Mouse (Mus musculus): Measurements from ENCODE around the gene Rasgrp4.
"Not testable (repeated sequence)": the region's sequence is repeated elsewhere in the genome, so short reads cannot be mapped to it uniquely, and the experiment has no call there.

Rasgrp4 gene

DNA sequence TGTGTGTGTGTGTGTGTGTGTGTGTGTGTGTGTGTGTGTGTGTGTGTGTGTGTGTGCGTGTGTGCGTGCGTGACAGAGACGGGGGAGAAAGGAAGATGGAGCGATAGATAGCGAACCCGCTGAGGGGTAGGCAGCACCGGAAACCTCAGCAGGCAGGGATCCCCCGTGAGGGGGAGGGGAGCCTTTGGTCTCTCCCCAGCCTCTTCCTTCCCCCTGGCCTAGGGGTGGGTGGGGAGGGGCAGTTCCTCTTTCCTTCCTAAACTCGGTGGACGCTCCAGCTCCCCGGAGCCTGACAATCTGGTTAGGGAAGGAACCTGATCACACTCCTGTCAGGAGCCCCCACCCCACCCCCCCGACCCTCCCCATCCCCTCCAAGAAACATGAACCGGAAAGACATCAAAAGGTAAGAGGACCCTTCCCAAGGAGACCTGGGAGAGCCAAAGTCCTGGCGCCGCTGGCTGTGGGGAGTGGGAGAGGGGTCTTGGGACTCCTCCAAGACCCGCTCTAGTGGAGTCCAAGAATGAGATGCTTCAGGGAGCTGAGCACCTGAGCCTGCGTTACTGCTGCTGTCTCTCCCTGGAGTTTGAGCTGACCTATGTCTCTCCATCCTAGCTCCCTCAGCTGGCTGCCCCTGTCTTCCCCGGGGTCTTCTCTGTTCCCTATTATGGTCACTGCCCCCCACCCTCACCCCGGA lies at the start of gene Rasgrp4:
Gene Rasgrp4 (plus strand): TSS at position 159 of the 694 bp plus-strand sequence.
- DNase-seq (ENCODE audit: low read depth, low spot score), result peak; percentile 61

DNA sequence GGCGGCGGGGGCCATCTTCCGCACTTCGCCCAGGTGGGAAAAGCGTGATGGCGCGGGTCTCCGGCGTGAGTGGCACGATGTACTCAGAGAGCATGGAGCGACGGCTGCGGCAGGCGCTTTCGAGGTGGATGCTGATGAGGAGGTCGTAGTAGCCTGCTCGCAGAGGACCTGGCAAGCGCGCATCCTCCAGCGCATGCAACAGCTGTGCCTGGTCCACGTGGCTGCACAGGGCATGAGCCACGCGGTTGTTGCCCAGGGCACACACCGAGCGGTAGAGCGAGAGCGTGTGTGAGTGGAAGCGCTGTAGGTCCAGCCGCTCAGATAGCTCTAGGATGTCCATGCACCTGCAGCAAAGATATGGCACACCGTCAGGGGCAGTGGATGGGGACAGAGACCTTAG lies 48.7 kb upstream of the Rasgrp4 start:
- no peak for DNase-seq (ENCODE audit: low read depth, low spot score)

DNA sequence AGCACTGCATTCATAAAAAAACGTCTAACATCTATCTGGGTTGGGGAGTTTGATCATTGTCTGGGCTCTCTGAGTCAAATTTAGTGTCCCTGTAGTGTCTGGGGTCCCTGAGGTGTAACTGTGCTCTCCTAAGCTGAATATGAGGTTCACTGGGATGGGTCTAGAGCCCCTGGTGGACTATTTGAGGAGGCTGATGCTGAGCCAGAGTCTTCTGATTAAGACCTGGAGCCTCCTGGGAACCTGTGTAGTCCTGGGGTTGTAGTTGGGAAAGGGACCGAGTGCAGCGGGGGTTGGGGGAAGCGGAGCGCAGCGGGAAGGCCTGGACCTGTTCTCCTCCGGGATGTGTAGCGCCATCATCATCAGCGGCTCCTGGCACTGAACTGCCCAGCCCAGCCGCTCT lies 47.7 kb upstream of the Rasgrp4 start:
- DNase-seq (ENCODE audit: low read depth, low spot score), result peak; percentile 43

DNA sequence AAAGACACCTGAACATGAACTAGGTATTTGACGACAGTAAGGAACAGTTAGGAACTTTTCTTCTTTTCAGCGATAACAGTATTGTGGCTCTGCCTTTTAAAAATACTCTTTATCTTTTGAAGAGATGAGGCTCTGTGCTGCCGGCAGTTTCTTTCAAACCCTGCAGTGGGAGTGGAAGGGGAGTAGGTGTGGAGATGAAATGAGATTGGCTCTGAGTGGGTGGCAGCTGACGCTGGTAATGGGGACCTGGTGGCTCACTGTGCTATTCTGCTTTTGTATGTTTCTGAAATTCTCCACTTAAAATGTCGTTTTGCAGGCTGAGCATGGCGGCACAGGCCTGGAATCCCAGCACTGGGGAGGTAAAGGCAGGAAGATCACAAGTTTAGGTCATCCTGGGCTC lies 45.8 kb upstream of the Rasgrp4 start:
- no peak for DNase-seq (ENCODE audit: low read depth, low spot score)

DNA sequence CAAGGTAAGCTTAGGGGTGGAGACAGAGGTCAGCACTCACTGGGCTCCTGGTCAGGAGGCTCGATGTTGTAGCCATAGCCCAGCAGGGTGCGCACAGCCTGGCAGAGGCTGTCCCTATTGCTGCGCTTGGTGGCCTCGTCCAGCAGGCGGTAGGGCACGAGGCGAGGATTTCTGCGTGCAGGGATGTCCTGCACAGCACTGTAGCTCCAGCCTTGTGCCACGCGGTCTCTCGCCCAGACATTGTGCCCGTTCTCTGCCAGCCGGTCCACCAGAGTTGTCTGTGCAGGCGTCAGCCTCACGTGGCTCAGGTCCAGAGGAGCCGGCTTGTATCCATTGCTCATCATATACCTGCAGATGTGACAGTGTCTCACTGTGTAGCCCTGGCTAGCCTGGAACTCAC lies 37.5 kb upstream of the Rasgrp4 start:
- no peak for DNase-seq (ENCODE audit: low read depth, low spot score)

DNA sequence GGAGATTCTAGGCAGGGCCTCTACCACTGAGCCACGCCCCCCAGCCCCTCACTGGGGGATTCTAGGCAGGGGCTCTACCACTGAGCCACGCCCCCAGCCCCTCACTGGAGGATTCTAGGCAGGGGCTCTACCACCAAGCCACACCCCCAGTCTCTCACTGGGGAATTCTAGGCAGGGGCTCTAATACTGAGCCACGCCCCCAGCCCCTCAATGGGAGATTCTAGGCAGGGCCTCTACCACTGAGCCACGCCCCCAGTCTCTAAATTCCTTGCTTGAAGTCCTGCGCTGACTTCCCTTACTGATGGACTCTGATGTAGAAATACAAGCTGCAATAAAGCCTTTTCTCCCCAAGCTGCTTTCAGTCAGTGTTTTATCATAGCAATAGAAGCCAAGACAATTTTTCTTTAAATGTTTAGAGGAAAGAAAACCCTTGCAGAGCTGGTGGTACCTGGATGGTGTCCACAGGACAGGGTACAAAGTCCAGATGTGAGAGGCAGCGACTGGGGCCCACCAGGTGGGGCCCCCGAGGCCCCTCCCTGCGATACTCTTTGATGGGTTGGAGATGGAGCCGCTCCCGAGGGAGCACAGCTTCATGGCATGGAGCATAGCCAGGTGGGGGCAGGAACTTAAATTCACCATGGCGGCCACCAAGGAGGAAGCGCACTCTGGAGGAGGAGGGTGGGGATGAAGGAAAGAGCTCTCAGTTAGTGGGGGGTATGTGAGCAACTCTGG lies 33.2 kb upstream of the Rasgrp4 start:
- DNase-seq (ENCODE audit: low read depth, low spot score), result peak; percentile 93

DNA sequence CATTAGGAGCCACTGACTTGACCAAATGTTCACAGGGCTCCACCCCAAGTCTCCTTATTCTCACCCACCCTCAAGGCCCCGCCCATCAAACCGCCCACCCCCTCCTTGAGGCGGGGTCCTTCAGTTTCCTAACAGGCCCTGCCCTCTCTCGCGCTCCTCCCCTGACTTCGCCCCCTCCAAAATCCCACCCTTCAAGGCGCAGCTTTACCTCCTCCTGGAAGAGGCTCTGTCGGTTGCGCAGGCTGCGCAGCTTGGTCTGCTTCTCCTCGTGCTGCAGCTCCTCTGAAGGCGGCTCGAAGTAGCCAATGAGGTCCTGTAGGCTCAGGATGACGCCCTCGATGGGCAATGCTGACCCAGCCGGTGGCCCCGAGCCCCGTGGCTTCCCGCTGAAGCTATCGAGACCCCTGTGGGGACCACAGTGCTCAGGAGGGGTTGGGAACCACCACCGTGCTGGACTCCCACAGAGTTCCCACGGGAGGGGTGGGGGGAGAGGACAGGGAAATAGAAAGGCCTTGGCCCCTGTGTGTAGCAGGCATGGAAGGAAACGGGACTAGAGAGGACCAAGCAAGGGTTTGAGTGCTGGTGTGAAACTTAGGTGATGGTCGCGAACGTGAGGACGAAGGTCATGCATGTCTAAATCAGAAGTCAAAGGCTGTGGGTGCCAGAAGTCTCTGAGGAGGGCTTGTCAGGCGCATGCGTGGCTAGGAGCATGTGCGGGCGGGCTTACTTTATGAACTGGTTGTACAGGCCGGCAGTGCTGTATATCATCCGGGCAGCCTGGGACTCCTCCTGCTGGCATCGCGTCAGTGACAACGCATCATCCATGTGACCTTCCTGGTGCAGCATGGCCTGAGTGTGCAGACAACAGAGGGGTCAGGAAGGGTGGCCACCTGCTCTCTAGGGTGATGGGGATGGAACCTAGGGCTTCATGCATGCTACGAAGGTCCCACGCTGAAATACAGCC lies 25.4 kb upstream of the Rasgrp4 start:
- DNase-seq (ENCODE audit: low read depth, low spot score), result peak; percentile 93

DNA sequence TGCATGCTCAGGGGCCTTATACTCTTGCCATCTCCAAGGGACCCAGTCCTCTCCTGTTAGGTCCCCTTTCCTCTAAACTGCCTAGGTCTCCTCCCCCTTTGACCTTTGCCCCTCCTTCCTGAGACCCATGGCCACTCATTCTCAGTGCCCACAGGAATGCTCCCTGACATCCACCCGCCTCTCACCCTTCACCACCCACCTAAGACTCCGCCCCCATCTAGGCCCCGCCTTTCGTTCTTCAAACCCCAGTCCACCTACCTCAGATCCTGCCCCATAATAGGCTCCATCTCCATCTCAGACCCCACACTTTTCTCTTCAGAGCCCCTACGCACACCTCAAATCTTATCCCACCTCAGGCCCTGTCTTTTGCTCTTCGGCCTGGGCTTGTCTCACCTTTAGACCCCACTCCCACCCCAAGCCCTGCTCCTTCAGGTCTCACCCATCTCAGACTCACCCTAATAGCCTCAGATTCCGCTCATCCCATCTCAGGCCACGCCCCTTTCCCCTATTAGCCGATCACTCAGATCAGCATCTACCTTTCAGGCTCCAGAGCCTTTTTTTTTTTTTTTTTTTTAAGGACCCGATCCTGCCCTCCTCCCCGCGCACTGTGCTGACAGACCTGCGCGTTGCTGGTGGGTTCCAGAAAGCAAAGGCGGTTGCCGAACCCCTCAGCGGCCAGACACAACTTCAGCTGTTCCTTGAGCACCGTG lies 16.4 kb upstream of the Rasgrp4 start:
- peak; percentile 89 for DNase-seq (ENCODE audit: low read depth, low spot score)

DNA sequence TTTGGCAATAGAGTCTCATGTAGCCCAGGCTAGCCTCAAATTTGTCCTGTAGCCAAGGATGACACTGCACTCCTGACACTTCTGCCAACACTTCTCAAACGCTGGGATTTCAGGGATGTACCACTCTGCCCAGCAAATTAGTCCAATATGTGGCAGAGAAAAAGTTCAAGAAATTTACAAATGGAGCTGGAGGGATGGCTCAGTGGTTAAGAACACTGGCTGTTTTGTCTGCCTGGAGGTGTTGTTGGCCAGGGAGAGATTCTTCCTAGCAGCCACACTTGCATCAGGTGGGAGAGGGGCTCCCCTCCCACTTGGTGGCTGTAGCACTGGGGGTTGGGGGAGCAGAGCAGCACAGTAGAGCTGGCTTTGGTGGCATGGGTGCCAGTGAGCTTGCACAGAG lies 15.1 kb upstream of the Rasgrp4 start:
- no peak for DNase-seq (ENCODE audit: low read depth, low spot score)

DNA sequence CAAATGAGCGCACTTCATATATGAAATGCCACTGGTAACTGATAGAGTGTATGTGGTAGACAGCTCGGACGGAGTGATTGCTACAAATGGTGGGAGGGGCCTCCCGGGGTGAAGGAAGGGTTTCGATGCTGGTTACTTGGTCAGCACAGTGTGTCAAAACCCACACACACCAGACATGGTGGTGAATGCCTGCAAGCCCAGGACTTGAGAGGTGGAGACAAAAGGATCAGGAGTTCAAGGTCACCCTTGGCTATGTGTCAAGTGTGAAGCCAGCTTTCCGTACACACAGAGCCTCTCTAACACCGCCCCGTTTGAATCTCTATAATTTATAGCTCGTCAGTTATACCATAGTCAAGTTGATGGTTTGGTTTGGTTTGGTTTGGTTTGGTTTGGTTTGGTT lies 11.8 kb upstream of the Rasgrp4 start:
- peak; percentile 49 for DNase-seq (ENCODE audit: low read depth, low spot score)

DNA sequence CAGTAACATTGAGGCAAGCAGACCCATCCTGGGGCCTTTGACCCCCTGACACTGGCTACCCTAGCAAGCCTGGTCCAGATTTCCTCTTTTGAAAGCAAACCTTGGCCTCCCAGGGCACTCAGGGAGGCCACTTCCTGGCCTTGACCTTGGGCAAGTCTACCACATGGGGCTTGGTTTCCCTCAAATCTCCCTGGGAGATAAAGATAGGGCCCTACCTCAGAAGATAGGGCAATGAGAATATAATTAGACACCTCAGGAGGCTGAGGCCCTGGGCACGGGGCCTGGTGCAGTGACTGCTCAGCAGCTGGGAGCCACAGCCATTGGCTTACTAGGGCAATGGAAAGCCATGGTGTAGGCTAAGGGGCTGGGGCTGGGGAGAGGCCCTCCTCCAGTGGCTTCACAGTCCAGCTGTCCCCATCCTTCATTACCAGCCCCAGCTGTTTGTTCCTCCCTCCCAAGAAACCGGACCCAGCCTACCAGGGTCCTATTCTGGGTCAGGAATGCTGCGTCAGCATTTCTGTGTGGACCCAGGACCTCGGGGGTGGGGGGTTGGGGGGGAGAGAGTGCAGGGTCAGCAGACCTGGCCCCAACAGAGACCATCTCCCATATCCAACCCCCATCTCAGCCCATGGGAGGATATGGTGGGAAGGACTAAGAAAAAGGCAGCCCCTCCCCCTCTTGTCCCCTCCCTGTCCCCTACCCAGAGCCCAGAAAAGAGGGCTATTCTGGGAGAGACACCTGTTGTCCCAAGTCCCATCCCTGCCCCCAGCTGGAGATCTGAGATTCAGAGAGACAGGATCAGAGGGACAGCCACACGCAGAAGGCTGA lies 10.9 kb upstream of the Rasgrp4 start:
- DNase-seq (ENCODE audit: low read depth, low spot score), result no peak

DNA sequence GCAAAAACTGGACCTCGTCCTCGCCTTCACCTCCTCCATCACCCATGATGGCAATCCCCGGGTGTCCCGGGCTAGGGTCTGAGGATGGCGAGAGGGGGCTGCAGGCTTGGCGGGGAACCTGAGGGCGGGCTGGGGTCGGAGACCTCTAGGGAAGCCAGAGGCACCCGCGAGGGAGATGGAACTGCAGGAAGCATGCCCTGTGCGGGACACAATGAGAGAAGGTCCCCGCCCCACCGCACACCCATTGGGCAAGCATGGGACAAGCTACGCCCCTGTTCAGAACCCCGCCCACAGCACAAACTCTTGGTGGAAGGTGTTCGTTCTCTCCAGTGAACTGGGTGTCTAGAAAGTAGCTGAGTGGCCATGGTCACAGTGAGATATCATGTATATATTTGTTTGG lies 9.7 kb upstream of the Rasgrp4 start, which contains the start of gene Ryr1:
Gene Ryr1 (minus strand): TSS at position 210 of the 400 bp plus-strand sequence.
- DNase-seq (ENCODE audit: low read depth, low spot score), result peak; percentile 95

DNA sequence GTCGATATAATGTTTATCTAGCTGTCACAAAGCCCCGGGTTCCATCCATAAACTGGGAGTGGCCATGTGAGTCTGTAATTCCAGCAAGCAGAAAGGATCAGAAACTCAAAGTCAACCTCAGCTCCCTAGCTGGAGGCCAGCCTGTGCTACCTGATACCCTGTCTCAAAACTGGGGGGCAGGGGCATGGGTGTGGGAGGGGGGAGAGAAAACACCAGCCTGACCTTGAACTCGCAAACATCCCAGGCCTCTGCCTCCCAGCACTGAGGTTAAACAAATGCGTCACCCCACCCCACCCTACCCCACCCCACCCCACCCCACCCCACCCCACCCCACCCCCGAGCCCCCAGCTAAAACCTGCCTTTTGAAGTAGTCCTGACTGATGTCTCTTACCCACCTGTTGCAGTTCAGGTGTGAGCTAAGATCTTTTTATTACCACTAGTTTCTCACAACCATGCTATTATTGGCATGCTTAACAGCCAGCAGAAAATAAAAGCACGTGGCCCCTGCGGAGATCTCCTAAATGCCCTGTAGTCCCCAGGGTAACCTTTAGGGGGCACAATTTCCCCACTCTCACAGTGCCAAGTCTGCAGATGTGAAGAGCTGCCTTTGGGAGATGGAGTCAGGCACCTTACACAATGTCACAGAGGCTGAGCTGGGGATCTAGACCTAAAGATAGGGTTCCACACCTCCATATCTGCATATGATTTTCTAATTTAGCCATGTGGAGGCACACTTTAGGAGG lies 8.3 kb upstream of the Rasgrp4 start:
- DNase-seq (ENCODE audit: low read depth, low spot score), result peak; percentile 87

DNA sequence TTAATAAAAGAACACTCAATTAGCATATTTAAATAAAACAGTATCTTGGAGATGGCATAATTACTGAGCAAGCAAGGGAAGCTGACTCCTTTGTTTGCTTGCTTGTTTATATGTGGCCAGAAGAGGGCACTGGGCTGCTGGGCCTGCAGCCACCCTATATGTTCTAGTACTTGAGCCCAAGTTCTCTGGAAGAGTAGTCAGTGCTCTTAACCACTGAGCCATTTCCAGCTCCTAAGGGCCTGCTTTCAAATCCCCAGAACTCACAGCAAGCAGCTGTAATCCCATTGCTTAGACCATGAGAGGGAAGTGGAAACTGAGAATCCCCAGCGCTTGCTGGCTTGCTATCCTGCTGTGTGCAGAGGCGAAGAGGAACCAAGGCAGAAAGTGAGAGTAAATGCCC lies 5.9 kb upstream of the Rasgrp4 start:
- peak; percentile 48 for DNase-seq (ENCODE audit: low read depth, low spot score)

DNA sequence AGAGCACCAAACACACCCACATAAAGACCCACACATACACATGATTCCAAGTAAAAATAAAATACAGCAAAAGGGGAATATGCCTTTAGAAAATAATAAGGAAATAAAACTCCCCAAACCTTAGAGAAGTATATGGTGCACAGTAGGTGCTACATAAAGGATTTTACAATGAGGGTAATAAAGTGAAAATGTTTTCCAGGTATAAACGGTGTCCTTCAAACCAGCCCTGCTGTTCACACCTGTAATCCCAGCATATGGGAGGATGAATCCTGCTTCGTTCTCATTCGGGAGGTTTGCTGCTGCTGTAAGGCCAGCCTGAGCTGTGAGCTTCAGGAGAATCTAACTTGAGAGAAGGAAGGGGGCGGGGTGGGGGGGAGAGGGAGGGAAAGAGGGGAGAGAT lies 421 bp upstream of the Rasgrp4 start:
- DNase-seq (ENCODE audit: low read depth, low spot score), result no peak

DNA sequence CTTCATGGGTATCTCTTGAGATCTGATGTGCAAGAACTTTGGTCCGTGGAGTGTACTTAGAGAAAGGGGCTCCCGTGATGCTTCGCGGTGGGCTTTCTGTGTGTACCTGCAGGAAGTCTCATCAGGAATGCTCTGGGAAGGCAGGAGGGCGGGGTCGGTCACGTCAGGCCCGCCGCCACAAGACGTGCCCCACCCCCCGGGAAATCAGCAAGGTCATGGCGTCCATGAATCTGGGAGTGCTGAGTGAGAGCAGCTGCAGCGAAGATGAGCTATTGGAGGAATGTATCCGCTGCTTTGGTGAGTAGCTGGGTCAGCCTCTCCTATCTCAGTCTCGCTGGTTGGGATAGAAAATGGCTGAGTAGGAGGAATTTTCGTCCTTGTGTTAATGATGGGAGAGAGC lies 2.8 kb downstream of the Rasgrp4 start:
- peak; percentile 97 for DNase-seq (ENCODE audit: low read depth, low spot score)

DNA sequence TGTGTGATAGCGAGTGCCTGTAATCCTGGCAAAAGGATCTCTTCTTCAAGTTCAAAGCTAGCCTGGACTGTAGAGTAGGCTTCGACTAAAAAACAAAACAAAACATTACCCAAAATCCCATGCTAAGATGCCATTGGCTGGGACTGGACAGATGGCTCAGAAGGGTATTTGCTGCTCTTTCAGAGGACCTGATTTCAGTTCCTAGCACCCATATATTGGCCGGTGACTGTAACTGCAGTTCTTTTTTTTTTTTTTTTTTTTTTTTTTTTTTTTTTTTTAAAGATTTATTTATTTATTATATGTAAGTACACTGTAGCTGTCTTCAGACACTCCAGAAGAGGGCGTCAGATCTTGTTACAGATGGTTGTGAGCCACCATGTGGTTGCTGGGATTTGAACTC lies 4.6 kb downstream of the Rasgrp4 start:
- not testable (repeated sequence) for DNase-seq (ENCODE audit: low read depth, low spot score)

DNA sequence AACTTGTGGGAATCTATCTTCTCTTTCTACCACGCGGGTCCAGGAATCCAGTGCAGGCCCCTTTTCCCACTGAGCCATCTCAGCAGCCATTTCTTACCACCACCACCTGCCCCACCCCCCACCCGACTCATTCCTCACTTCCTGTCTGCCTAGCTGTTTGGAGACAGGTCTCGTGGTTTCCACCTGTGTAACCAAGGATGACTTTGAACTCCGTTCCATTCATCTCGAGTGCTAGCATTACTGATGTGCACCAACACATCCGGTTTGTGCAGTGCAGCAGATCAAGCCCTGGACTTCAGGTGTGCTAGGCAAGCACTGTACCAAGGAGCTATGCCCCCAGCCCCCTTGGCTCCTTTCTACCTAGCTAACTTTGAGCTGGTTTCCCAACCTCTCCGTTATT lies 6.8 kb downstream of the Rasgrp4 start:
- DNase-seq (ENCODE audit: low read depth, low spot score), result no peak

DNA sequence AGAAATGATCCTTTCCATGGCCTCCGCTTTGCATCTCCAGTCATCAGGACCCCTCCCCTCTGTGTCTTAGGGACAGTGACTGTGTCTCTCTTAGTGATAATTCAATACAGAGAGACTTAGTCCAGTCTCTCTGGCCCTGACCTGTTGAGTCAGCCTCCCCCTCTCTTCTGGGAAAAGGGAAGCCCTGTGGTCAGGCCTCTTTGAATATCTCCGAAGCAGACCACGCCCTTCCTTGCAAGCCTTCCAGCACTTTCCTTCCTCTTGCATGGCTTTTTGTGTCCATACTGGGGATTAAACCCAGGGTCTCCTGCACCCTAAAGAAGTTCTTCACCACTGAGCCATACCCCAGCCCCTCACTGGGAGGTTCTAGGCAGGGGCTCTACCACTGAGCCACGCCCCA lies 9.4 kb downstream of the Rasgrp4 start:
- peak; percentile 62 for DNase-seq (ENCODE audit: low read depth, low spot score)
